Mouse (Mus musculus) liver, postnatal 0 days (tissue): Measurements from ENCODE around the gene Zfp275.

ENCODE experiments used
- CTCF ChIP-seq: sonication (generic); IDR thresholded peaks from 2 replicates; pipeline ENCODE4 v1.5.1; 2016; ENCODE audit warnings: antibody characterized with exemption, low read depth
- EP300 ChIP-seq: IDR thresholded peaks from 2 replicates; pipeline ENCODE4 v1.6.1; 2016; ENCODE audit warnings: antibody characterized with exemption, low read depth, mild to moderate bottlenecking

- TF ChIP-seq EP300 (no peak), CTCF (no peak)
Observed at GRCm38 (mm10) chrX:73321029-73321428, 21.4 kb upstream of the Zfp275 start.
